Mouse (Mus musculus) C2C12 (cell line): ENCODE measurements at regions not wholly inside any gene's neighbourhood (a gene's known extent, or its start where the extent isn't known, plus 50 kb on each side); places are given as distances from the start of the nearest gene placed in this dataset.
"Not testable (repeated sequence)": the region's sequence is repeated elsewhere in the genome, so short reads cannot be mapped to it uniquely, and the experiment has no call there.

Source experiments
- H3K27me3 ChIP-seq: one replicate; pipeline ENCODE4 v1.6.1; 2011; ENCODE audit not compliant: control insufficient read depth, insufficient read depth, insufficient read length
- H3K36me3 ChIP-seq: one replicate; pipeline ENCODE4 v1.6.1; 2011; ENCODE audit not compliant: control insufficient read depth, insufficient read depth
- H3K4me3 ChIP-seq: one replicate; pipeline ENCODE4 v1.5.1; 2011; ENCODE audit warnings: mild to moderate bottlenecking, control low read depth; ENCODE audit not compliant: poor library complexity, insufficient read depth, severe bottlenecking
- H3K79me2 ChIP-seq: one replicate; pipeline ENCODE4 v1.6.1; 2011; ENCODE audit not compliant: control insufficient read depth, insufficient read depth
- H3K79me3 ChIP-seq: one replicate; pipeline ENCODE4 v1.6.1; 2011; ENCODE audit warnings: low read depth, control low read depth
- H3ac ChIP-seq: one replicate; pipeline ENCODE3; 2011; ENCODE audit warnings: low read depth; ENCODE audit not compliant: control insufficient read depth, insufficient read length
- CEBPB ChIP-seq: IDR thresholded peaks from one replicate; pipeline ENCODE4 v1.6.1; 2011; ENCODE audit warnings: low read depth, mild to moderate bottlenecking, control low read depth, moderate library complexity
- CTCF ChIP-seq: IDR thresholded peaks from one replicate; pipeline ENCODE4 v1.5.1; 2011; ENCODE audit not compliant: control insufficient read depth, insufficient read depth, insufficient read length
- FOSL1 ChIP-seq: IDR thresholded peaks from one replicate; pipeline ENCODE4 v1.8.0; 2011; ENCODE audit warnings: mild to moderate bottlenecking, low read length; ENCODE audit not compliant: poor library complexity, insufficient read depth, severe bottlenecking
- MAX ChIP-seq: IDR thresholded peaks from one replicate; pipeline ENCODE4 v1.6.1; 2011; ENCODE audit warnings: mild to moderate bottlenecking, control low read depth
- MYOD1 ChIP-seq: IDR thresholded peaks from one replicate; pipeline ENCODE4 v1.6.1; 2011; ENCODE audit warnings: low read depth; ENCODE audit not compliant: control insufficient read depth, insufficient read length
- MYOG ChIP-seq: IDR thresholded peaks from one replicate; pipeline ENCODE4 v1.6.1; 2011; ENCODE audit not compliant: control insufficient read depth, insufficient read length; ENCODE audit errors: extremely low read depth
- USF1 ChIP-seq: IDR thresholded peaks from one replicate; pipeline ENCODE4 v1.6.1; 2011; ENCODE audit warnings: low read depth, mild to moderate bottlenecking, control low read depth, moderate library complexity

DNA sequence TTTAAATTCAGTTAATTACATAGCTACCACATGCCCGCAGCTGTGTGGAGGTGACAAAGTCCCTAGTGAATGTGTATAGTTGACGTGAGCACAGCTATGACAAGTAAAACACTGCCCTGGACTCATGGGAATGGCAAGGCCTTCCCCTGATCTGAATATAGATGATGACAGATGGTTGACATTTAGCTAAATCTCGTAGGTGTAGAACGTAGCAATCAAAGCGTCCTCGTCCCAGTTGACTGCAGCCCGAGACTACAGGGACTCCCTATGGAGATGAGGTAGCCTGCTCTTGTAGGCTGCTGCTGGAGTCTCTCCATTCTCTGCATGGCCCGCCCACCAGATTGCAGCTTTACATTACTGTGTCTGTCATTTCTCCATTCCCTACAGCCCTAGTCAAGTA lies 107.0 kb upstream of the Slc1a3 start:
- H3K36me3 ChIP-seq: no peaks in the 10 kb centered on the region
- H3ac ChIP-seq: no peak overlapping the region
- no peak overlapping the region for H3K4me3 ChIP-seq
- no peak for TF ChIP-seq MYOD1
- no peaks in the 10 kb centered on the region for H3K79me3 ChIP-seq
- H3K79me2 ChIP-seq: no peaks in the 10 kb centered on the region
- H3K27me3 ChIP-seq: no peaks in the 10 kb centered on the region

DNA sequence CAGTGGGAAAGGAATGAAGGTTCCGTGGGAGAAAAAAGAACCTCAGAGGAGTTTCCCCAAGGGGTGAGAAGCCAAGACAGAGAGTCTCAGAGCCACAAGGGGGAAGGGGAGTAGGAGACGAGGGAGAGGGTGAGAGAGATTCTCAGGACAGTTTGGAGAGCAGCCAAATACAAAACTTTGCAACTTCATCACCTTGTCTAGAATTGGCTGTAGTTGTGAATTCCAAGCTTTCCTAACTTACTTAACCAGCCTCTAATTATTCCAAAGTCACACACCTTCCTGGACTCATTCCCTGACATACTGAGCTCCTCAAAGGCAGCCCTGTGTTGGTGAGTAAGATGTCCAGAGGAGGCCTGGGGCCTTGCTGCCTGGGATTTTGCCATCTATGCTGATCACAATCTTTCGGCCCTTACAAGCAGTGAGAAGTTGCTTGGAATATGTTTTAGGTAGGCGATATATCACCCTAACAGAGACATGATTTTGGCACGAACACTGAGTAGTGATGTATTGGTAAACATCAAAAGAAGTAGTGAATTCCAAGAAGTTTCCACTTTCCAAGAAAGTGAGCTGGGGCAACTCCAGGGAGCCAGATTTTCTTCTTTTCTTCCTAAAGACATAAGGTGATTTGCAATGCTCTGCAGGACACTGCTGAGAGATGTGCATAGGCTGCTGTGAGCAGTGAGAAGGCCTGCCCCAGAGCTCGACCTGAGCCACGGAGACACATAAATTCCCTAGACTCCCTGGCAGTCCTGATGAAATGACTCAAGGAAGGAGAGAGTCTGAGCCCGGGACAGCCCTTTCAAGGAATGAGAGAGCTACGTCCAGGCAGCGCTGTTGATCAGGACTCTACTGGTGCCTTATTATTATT lies 106.2 kb upstream of the Slc1a3 start:
- Histone ChIP-seq H3ac (no peak overlapping the region), H3K36me3 (no peaks in the 10 kb centered on the region), H3K27me3 (no peaks in the 10 kb centered on the region), H3K4me3 (no peak overlapping the region), H3K79me3 (no peaks in the 10 kb centered on the region), H3K79me2 (no peaks in the 10 kb centered on the region)
- TF ChIP-seq USF1 (no peak), MYOD1 (no peak), FOSL1 (no peak), CTCF (no peak), MYOG (no peak), MAX (no peak), CEBPB (no peak)

DNA sequence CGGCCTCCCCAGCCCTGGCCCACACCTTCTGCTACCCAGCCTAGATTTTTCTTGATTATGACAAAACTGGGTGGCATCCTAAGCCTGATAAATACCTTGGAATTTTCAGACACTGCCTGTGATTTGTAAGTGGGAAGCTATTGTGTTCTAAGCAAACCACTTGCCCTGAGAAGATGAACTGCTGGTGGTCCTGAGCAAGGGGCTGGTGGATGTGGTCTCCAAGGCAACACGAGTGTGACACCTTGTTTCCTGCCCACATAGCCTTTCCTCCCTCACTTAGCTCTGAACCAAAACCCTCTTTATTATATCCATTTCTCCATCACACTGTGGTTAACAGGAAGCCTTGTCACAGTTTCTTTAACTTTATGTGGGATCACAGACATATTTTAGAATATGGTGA lies 105.4 kb upstream of the Slc1a3 start:
- TF ChIP-seq CTCF (no peak), FOSL1 (no peak), MYOG (no peak), MYOD1 (no peak), MAX (no peak), CEBPB (no peak), USF1 (no peak)
- no peaks in the 10 kb centered on the region for H3K36me3 ChIP-seq
- no peaks in the 10 kb centered on the region for H3K79me2 ChIP-seq
- no peaks in the 10 kb centered on the region for H3K79me3 ChIP-seq
- no peak overlapping the region for H3ac ChIP-seq
- no peaks in the 10 kb centered on the region for H3K27me3 ChIP-seq
- H3K4me3 ChIP-seq: no peak overlapping the region

DNA sequence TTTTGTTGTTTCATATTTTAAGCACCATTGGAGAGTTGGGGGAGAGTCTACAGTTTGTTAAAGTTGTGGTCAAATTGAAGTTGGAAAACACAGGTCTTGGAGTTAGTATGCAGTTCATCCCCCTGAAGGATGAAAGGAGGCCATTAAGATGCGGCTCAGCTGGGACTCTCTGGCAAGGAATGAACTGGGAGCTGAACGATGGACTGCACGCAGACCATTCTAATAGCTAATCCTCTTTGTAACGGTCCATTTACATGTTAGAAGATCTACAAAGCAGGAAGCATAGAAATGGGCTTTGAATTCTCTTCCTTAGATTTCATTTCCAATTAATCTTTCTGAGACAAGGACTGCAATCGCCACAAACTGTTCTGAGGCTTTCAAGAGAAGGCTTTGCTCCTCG lies 104.7 kb upstream of the Slc1a3 start:
- no peaks in the 10 kb centered on the region for H3K36me3 ChIP-seq
- no peaks in the 10 kb centered on the region for H3K79me2 ChIP-seq
- H3K27me3 ChIP-seq: no peaks in the 10 kb centered on the region
- no peak overlapping the region for H3ac ChIP-seq
- H3K4me3 ChIP-seq: no peak overlapping the region
- no peaks in the 10 kb centered on the region for H3K79me3 ChIP-seq
- no peak for TF ChIP-seq MAX
- no peak for TF ChIP-seq CEBPB
- no peak for TF ChIP-seq FOSL1
- TF ChIP-seq MYOD1: no peak
- no peak for TF ChIP-seq MYOG

DNA sequence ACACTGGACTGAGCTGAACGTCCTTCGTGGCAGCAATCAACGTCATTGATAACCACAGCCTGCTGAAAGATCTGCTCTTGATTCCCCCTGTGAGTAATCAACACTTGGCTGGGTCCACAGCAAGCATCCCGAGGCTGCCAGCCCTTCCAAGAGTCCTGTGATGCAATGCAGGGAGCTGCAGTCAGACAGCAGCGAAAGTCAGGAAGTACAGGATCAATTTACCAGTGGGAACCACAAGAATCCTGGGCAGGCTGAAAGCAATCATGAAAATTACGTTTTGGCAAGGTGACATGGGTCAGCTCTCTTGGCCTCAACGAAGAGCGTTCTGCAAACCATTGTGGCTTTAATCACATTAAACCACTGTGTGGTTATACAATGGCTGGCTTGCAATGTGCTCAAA lies 95.8 kb upstream of the Slc1a3 start:
- H3K79me2 ChIP-seq: no peaks in the 10 kb centered on the region
- no peak overlapping the region for H3ac ChIP-seq
- H3K79me3 ChIP-seq: no peaks in the 10 kb centered on the region
- H3K27me3 ChIP-seq: no peaks in the 10 kb centered on the region
- no peak overlapping the region for H3K4me3 ChIP-seq
- TF ChIP-seq MAX: peak; percentile 98
- TF ChIP-seq CEBPB: peak; percentile 100
- peak; percentile 99 for TF ChIP-seq FOSL1
- TF ChIP-seq CTCF: no peak
- peak; percentile 82 for TF ChIP-seq MYOD1
- no peak for TF ChIP-seq MYOG
- TF ChIP-seq USF1: peak; percentile 29
- H3K36me3 ChIP-seq: no peaks in the 10 kb centered on the region

DNA sequence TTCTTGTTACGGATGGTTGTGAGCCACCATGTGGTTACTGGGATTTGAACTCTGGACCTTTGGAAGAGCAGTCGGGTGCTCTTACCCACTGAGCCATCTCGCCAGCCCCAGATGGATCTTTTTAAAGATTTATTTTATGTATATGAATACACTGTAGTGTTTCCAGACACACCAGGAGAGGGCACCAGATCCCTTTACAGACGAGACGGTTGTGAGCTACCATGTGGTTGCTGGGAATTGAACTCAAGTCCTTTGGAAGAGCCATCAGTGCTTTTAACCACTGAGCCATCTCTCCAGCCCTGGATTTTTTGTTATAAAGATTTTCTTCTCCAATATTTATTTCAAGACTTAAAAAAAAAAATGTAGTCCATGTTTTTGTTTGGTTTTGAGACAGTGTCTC lies 95.0 kb upstream of the Slc1a3 start:
- H3K79me2 ChIP-seq, H3K36me3 ChIP-seq, H3K27me3 ChIP-seq, H3ac ChIP-seq, H3K4me3 ChIP-seq, H3K79me3 ChIP-seq: not testable (repeated sequence)

DNA sequence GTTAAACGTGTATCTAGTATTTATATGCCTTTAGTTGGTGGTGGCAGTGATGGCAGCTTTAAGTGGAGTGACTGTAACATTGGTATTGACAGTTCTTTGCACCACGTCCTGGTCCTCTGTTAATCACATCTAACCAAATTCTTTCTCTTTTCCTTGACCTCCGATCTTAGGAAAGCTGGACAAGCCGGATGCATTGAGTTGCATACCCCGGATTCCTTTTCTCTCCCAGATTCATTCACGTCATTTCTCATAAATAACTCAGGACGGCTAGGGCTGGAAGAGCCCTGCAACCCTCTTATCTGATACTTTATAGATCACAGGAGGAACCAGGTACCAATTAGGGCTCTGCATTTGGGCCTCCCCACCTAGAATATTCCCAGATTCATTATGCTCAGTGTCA lies 91.5 kb upstream of the Slc1a3 start:
- no peak overlapping the region for H3K4me3 ChIP-seq

More for the DNA sequence above, 91.5 kb upstream of the Slc1a3 start:
- H3ac ChIP-seq: no peak overlapping the region
- no peaks in the 10 kb centered on the region for H3K79me3 ChIP-seq
- H3K79me2 ChIP-seq: no peaks in the 10 kb centered on the region
- no peak for TF ChIP-seq FOSL1
- no peaks in the 10 kb centered on the region for H3K27me3 ChIP-seq
- H3K36me3 ChIP-seq: no peaks in the 10 kb centered on the region
